Mouse (Mus musculus): ENCODE measurements at regions not wholly inside any gene's neighbourhood (a gene's known extent, or its start where the extent isn't known, plus 50 kb on each side); places are given as distances from the start of the nearest gene placed in this dataset.
"Not testable (repeated sequence)": the region's sequence is repeated elsewhere in the genome, so short reads cannot be mapped to it uniquely, and the experiment has no call there.

- ATAC-seq (ENCODE audit: low TSS enrichment): not testable (repeated sequence)
Observed at GRCm38 (mm10) chr6:37747793-37748192, 122.8 kb upstream of the Trim24 start.

GRCm38 (mm10) chr6:37748296-37748980, 122.2 kb upstream of the Trim24 start:
- no peak for ATAC-seq (ENCODE audit: low TSS enrichment)

- no peak for ATAC-seq (ENCODE audit: low TSS enrichment)
Observed at GRCm38 (mm10) chr6:37749016-37749415, 121.6 kb upstream of the Trim24 start.

GRCm38 (mm10) chr6:37750271-37750670, 120.3 kb upstream of the Trim24 start:
- ATAC-seq (ENCODE audit: low TSS enrichment): no peak

GRCm38 (mm10) chr6:37751701-37752100, 118.9 kb upstream of the Trim24 start:
- ATAC-seq (ENCODE audit: low TSS enrichment): no peak

GRCm38 (mm10) chr6:37761003-37761402, 109.6 kb upstream of the Trim24 start:
- ATAC-seq (ENCODE audit: low TSS enrichment): not testable (repeated sequence)

- no peak for ATAC-seq (ENCODE audit: low TSS enrichment)
Observed at GRCm38 (mm10) chr6:37763036-37763435, 107.6 kb upstream of the Trim24 start.

GRCm38 (mm10) chr6:37767690-37768089, 102.9 kb upstream of the Trim24 start:
- ATAC-seq (ENCODE audit: low TSS enrichment): no peak

- no peak for ATAC-seq (ENCODE audit: low TSS enrichment)
Observed at GRCm38 (mm10) chr6:37773294-37773693, 97.3 kb upstream of the Trim24 start.

- no peak for ATAC-seq (ENCODE audit: low TSS enrichment)
Observed at GRCm38 (mm10) chr6:37775151-37775550, 95.5 kb upstream of the Trim24 start.

GRCm38 (mm10) chr6:37779893-37780292, 90.7 kb upstream of the Trim24 start:
- no peak for ATAC-seq (ENCODE audit: low TSS enrichment)

- no peak for ATAC-seq (ENCODE audit: low TSS enrichment)
Observed at GRCm38 (mm10) chr6:37781894-37782293, 88.7 kb upstream of the Trim24 start.

GRCm38 (mm10) chr6:37785280-37785679, 85.3 kb upstream of the Trim24 start:
- not testable (repeated sequence) for ATAC-seq (ENCODE audit: low TSS enrichment)

GRCm38 (mm10) chr6:37785741-37786140, 84.9 kb upstream of the Trim24 start:
- no peak for ATAC-seq (ENCODE audit: low TSS enrichment)

GRCm38 (mm10) chr6:37787858-37788257, 82.8 kb upstream of the Trim24 start:
- ATAC-seq (ENCODE audit: low TSS enrichment): not testable (repeated sequence)

- ATAC-seq (ENCODE audit: low TSS enrichment): no peak
Observed at GRCm38 (mm10) chr6:37790878-37791277, 79.7 kb upstream of the Trim24 start.

GRCm38 (mm10) chr6:37794211-37794610, 76.4 kb upstream of the Trim24 start:
- ATAC-seq (ENCODE audit: low TSS enrichment): no peak

GRCm38 (mm10) chr6:37795001-37795400, 75.6 kb upstream of the Trim24 start:
- no peak for ATAC-seq (ENCODE audit: low TSS enrichment)

- no peak for ATAC-seq (ENCODE audit: low TSS enrichment)
Observed at GRCm38 (mm10) chr6:37803231-37803630, 67.4 kb upstream of the Trim24 start.

- ATAC-seq (ENCODE audit: low TSS enrichment): not testable (repeated sequence)
Observed at GRCm38 (mm10) chr6:37805896-37806295, 64.7 kb upstream of the Trim24 start.

- peak; percentile 79; the same call in 1 of the 2 replicates for ATAC-seq (ENCODE audit: low TSS enrichment)
Observed at GRCm38 (mm10) chr6:37806529-37807191, 64.0 kb upstream of the Trim24 start.

- ATAC-seq (ENCODE audit: low TSS enrichment): not testable (repeated sequence)
Observed at GRCm38 (mm10) chr6:37815218-37815617, 55.4 kb upstream of the Trim24 start.
